Mouse (Mus musculus): ENCODE data around the gene Cux1. TPM values are rescaled to one million over a fixed set of nuclear protein-coding genes. Genes with fewer than 3 reads are reported as not detected.
A peak's percentile ranks its signal among the peaks of the same experiment; 100 is the strongest.
"Not testable (repeated sequence)": the region's sequence is repeated elsewhere in the genome, so short reads cannot be mapped to it uniquely, and the experiment has no call there.

Cux1 gene
- polyA plus RNA-seq, 2 experiments = 39.0 to 64.3 TPM

- peaks cover 3% of the 10 kb centered on the region; the same call in 1 of the 2 replicates for H3K36me3 ChIP-seq (ENCODE audit: control insufficient read depth, insufficient read depth, low read length)
- no peak overlapping the region for H3K4me2 ChIP-seq (replicated peaks; ENCODE audit: low read depth, low read length, severe bottlenecking)
- H3K4me3 ChIP-seq (replicated peaks; ENCODE audit: low read length) = no peak overlapping the region
- H3K27ac ChIP-seq (replicated peaks; ENCODE audit: low read depth, low read length) = no peak overlapping the region
- no peak for DNase-seq (ENCODE audit: low spot score)
- no peaks in the 10 kb centered on the region for H3K27me3 ChIP-seq (ENCODE audit: control insufficient read depth, insufficient read depth, low read length)
- H3K9ac ChIP-seq (ENCODE audit: low read depth, low read length, severe bottlenecking) = no peak overlapping the region
- ATAC-seq (ENCODE audit: low FRiP score, low read depth) = no peak
- H3K4me1 ChIP-seq (ENCODE audit: control insufficient read depth, insufficient read depth, low read length) = no peaks in the 10 kb centered on the region
- TF ChIP-seq POLR2A (IDR thresholded peaks at IDR 0.05; ENCODE audit: borderline replicate concordance, extremely low read depth, insufficient read depth, insufficient read length) = no peak
- H3K9me3 ChIP-seq (ENCODE audit: control insufficient read depth, low read length) = no peaks in the 10 kb centered on the region
- WGBS = 79% methylated on average over 5 of the region's 5 CpGs
These were observed 353.6 kb downstream of the Cux1 start for GRCm38 (mm10) chr5:136213716-136214115.

GRCm38 (mm10) chr5:136212716-136213115 lies 354.6 kb downstream of the Cux1 start:
- no peak for ATAC-seq (ENCODE audit: low FRiP score, low read depth)
- Histone ChIP-seq H3K9ac (ENCODE audit: low read depth, low read length, severe bottlenecking) (no peak overlapping the region), H3K4me1 (ENCODE audit: control insufficient read depth, insufficient read depth, low read length) (no peaks in the 10 kb centered on the region), H3K9me3 (ENCODE audit: control insufficient read depth, low read length) (no peaks in the 10 kb centered on the region), H3K27ac (replicated peaks; ENCODE audit: low read depth, low read length) (no peak overlapping the region), H3K4me3 (replicated peaks; ENCODE audit: low read length) (no peak overlapping the region), H3K27me3 (ENCODE audit: control insufficient read depth, insufficient read depth, low read length) (no peaks in the 10 kb centered on the region), H3K36me3 (ENCODE audit: control insufficient read depth, insufficient read depth, low read length) (no peaks in the 10 kb centered on the region), H3K4me2 (replicated peaks; ENCODE audit: low read depth, low read length, severe bottlenecking) (no peak overlapping the region)
- WGBS = 86% methylated on average over 11 of the region's 11 CpGs
- no peak for TF ChIP-seq POLR2A (IDR thresholded peaks at IDR 0.05; ENCODE audit: borderline replicate concordance, extremely low read depth, insufficient read depth, insufficient read length)
- no peak for DNase-seq (ENCODE audit: low spot score)

GRCm38 (mm10) chr5:136211341-136212102 lies 355.8 kb downstream of the Cux1 start:
- H3K27ac ChIP-seq (replicated peaks; ENCODE audit: low read depth, low read length); H3K9ac ChIP-seq (ENCODE audit: low read depth, low read length, severe bottlenecking); H3K36me3 ChIP-seq (ENCODE audit: control insufficient read depth, insufficient read depth, low read length); ATAC-seq (ENCODE audit: low FRiP score, low read depth); DNase-seq (ENCODE audit: low spot score); H3K27me3 ChIP-seq (ENCODE audit: control insufficient read depth, insufficient read depth, low read length); H3K9me3 ChIP-seq (ENCODE audit: control insufficient read depth, low read length); H3K4me1 ChIP-seq (ENCODE audit: control insufficient read depth, insufficient read depth, low read length); H3K4me3 ChIP-seq (replicated peaks; ENCODE audit: low read length); H3K4me2 ChIP-seq (replicated peaks; ENCODE audit: low read depth, low read length, severe bottlenecking): not testable (repeated sequence)
- WGBS = 91% methylated on average over 14 of the region's 14 CpGs

- no peak for DNase-seq (ENCODE audit: low spot score)
- Histone ChIP-seq H3K9me3 (ENCODE audit: control insufficient read depth, low read length) (no peaks in the 10 kb centered on the region), H3K27me3 (ENCODE audit: control insufficient read depth, insufficient read depth, low read length) (no peaks in the 10 kb centered on the region), H3K4me1 (ENCODE audit: control insufficient read depth, insufficient read depth, low read length) (no peaks in the 10 kb centered on the region), H3K4me2 (replicated peaks; ENCODE audit: low read depth, low read length, severe bottlenecking) (no peak overlapping the region), H3K36me3 (ENCODE audit: control insufficient read depth, insufficient read depth, low read length) (no peaks in the 10 kb centered on the region), H3K4me3 (replicated peaks; ENCODE audit: low read length) (no peak overlapping the region), H3K9ac (ENCODE audit: low read depth, low read length, severe bottlenecking) (no peak overlapping the region), H3K27ac (replicated peaks; ENCODE audit: low read depth, low read length) (no peak overlapping the region)
- no peak for TF ChIP-seq POLR2A (IDR thresholded peaks at IDR 0.05; ENCODE audit: borderline replicate concordance, extremely low read depth, insufficient read depth, insufficient read length)
- WGBS = 64% methylated on average over 5 of the region's 5 CpGs
- no peak for ATAC-seq (ENCODE audit: low FRiP score, low read depth)
These were observed 356.7 kb downstream of the Cux1 start for GRCm38 (mm10) chr5:136210549-136210948.

GRCm38 (mm10) chr5:136201832-136202231 lies 365.5 kb downstream of the Cux1 start:
- TF ChIP-seq POLR2A (IDR thresholded peaks at IDR 0.05; ENCODE audit: borderline replicate concordance, extremely low read depth, insufficient read depth, insufficient read length) = no peak
- Histone ChIP-seq H3K27ac (replicated peaks; ENCODE audit: low read depth, low read length) (no peak overlapping the region), H3K4me3 (replicated peaks; ENCODE audit: low read length) (no peak overlapping the region), H3K27me3 (ENCODE audit: control insufficient read depth, insufficient read depth, low read length) (no peaks in the 10 kb centered on the region), H3K9ac (ENCODE audit: low read depth, low read length, severe bottlenecking) (no peak overlapping the region), H3K4me1 (ENCODE audit: control insufficient read depth, insufficient read depth, low read length) (peaks cover 5% of the 10 kb centered on the region), H3K9me3 (ENCODE audit: control insufficient read depth, low read length) (no peaks in the 10 kb centered on the region), H3K4me2 (replicated peaks; ENCODE audit: low read depth, low read length, severe bottlenecking) (no peak overlapping the region), H3K36me3 (ENCODE audit: control insufficient read depth, insufficient read depth, low read length) (0 out of 2 replicates have a peak, but pooled peaks cover 2% of the 10 kb centered on the region)
- peak; percentile 53; the same call in 1 of the 2 replicates for ATAC-seq (ENCODE audit: low FRiP score, low read depth)
- peak; percentile 74 for DNase-seq (ENCODE audit: low spot score)
- WGBS = 29% methylated on average over 7 of the region's 7 CpGs
